Mouse (Mus musculus) spleen, adult 2 months (tissue): ENCODE data around the gene Haus4. TPM values are rescaled to one million over a fixed set of nuclear protein-coding genes. Genes with fewer than 3 reads are reported as not detected.

Experiments
- DNase-seq, 2 experiments: peaks; one replicate each; pipeline versions ENCODE4 v3.0.0 to v3.0.0-alpha.2; 2012 to 2021; ENCODE audit warnings: low spot score in 2 of 2, low read depth in 1 of 2
- H3K27ac ChIP-seq: fragments of 200-500 bp; 2 replicates; pipeline ENCODE4 v1.5.1; 2012; ENCODE audit warnings: low read length, inconsistent platforms; ENCODE audit not compliant: insufficient read depth
- H3K27me3 ChIP-seq: fragments of 200-500 bp; 2 replicates; pipeline ENCODE4 v1.6.1; 2012; ENCODE audit warnings: mild to moderate bottlenecking, moderate library complexity, low read length, inconsistent platforms; ENCODE audit not compliant: control insufficient read depth, insufficient read depth
- H3K36me3 ChIP-seq: fragments of 200-500 bp; 2 replicates; pipeline ENCODE4 v1.6.1; 2012; ENCODE audit warnings: mild to moderate bottlenecking, low read length, inconsistent platforms; ENCODE audit not compliant: control insufficient read depth, insufficient read depth
- H3K4me1 ChIP-seq: fragments of 200-500 bp; 2 replicates; pipeline ENCODE4 v1.6.1; 2011; ENCODE audit warnings: inconsistent platforms; ENCODE audit not compliant: control insufficient read depth, insufficient read depth, insufficient read length
- H3K4me3 ChIP-seq: fragments of 200-500 bp; 2 replicates; pipeline ENCODE4 v1.5.1; 2011; ENCODE audit warnings: mild to moderate bottlenecking, inconsistent platforms; ENCODE audit not compliant: insufficient read depth, insufficient read length; ENCODE audit errors: extremely low read depth
- CTCF ChIP-seq: fragments of 200-500 bp; IDR thresholded peaks from 2 replicates; pipeline ENCODE4 v1.5.1; 2011; ENCODE audit warnings: mild to moderate bottlenecking, inconsistent platforms; ENCODE audit not compliant: insufficient read depth, insufficient read length, insufficient replicate concordance; ENCODE audit errors: extremely low read depth
- POLR2A ChIP-seq: fragments of 200-500 bp; IDR thresholded peaks from 2 replicates; pipeline ENCODE4 v1.6.1; 2011; ENCODE audit warnings: low read depth, low read length, inconsistent platforms
- WGBS: fragments of 180-500 bp; shearing (Covaris S2); methylation state at CpG from one replicate; pipeline ENCODE4 v1.1.7; 2018; 5-methylcytosine and 5-hydroxymethylcytosine counted together
- polyA plus RNA-seq: library from polyadenylated mRNA; depleted of rRNA; stranded (reverse); fragments of >200 nt; gene quantifications from 2 replicates; pipeline ENCODE4 v1.2.3, GENCODE M21; 2012

The Haus4 gene
- polyA plus RNA-seq, 1 experiment = 12.8 TPM

DNA sequence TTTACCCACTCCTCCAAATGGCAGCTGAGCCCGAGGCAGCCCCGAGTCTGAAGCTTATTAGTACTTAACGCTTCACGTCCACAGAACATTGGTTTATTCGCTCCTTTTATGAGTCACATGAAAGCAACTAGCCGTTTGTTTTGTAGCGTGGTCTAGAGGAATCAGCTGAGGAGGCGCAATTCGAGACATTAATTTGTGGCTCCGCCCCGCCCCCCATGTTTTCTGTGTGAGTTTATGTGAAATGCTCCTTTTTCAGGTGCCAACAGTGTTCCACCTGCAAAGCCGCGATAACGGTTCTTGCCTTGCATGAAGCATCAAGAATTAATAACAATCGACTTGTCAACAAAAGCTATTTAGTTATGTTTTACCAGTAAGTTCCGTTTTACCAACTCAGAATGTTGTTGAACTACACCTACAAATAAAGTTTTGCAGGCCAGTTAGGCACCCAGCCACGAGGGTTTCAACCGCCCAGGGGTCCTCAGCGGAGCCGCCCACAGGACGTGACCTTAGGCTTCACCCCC, 902 bp downstream of the Haus4 start:
- no peak for TF ChIP-seq POLR2A
- no peak for TF ChIP-seq CTCF
- H3K36me3 ChIP-seq = peaks cover 10% of the 10 kb centered on the region
- no peaks in the 10 kb centered on the region for H3K27me3 ChIP-seq
- WGBS = under 1% methylated on average over 21 of the region's 21 CpGs
- H3K4me1 ChIP-seq = peaks cover 3% of the 10 kb centered on the region
- peak overlapping the region; percentile 92 for H3K4me3 ChIP-seq
- DNase-seq = no peak
- peak overlapping the region; percentile 86 for H3K27ac ChIP-seq

DNA sequence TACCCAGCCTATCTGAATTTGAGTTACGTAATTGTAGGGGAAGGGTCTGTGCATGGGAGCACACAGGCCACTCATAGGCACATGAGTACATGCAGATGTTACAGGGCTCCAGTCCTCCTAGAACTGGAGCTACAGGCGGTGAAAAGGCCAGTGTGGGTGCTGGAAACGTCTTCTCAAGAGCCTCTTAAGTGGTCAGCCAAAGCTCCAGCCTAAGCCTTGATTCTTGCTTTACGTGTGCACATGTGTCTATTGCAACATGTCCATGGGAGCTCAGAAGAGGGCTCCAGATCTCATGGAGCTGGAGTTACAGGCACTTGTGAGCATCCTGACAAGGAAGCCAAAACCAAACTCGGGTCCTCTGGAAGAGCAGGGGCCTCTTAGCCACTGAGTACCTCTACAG, 9.7 kb downstream of the Haus4 start:
- H3K4me3 ChIP-seq = no peak overlapping the region
- H3K4me1 ChIP-seq = no peaks in the 10 kb centered on the region
- no peak for TF ChIP-seq POLR2A
- no peak for TF ChIP-seq CTCF
- no peaks in the 10 kb centered on the region for H3K27me3 ChIP-seq
- no peak overlapping the region for H3K27ac ChIP-seq
- WGBS = 91% methylated on average over 5 of the region's 5 CpGs
- DNase-seq = no peak
- H3K36me3 ChIP-seq = peaks cover 20% of the 10 kb centered on the region

DNA sequence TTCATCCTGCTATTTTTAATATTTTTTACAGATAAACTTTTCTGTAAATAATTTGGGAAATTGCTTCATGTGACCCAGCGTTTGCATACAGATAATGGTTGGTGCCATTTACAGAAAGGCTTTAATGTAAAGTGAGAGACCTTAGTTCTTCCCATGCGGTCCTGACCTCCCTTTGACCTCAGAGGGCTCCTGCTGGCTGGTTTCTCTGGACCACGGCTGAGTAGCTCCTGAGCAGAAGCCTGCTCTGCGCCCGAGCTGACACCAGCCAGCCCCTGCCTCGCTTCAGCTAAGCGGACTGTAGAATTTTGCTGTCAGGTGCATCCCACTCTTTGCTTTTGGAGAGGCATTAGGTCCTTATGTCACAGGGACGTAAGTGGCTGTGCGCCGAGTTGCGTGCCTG, 13.6 kb downstream of the Haus4 start:
- H3K27me3 ChIP-seq = no peaks in the 10 kb centered on the region

DNA sequence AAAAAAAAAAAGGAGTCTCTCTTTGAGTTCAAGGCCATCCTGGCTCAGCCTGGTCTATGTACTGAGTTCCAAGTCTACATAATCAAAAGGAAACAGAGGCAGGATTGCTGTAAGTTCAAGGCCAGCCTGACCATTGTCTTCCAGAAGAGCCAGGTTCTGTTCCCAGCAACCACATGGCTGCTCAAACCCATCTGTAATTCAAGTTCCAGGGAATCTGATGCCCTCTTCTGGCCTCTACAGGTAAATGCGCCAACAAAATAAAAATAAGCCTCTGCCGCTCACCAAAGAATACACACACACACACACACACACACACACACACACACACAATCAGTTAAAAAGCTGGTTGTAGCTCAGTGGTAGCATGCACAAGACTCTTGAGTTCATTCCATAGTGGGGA, 15.8 kb downstream of the Haus4 start:
- 90% methylated on average over 2 of the region's 2 CpGs for WGBS
- no peak overlapping the region for H3K4me3 ChIP-seq

More for the DNA sequence above, 13.6 kb downstream of the Haus4 start:
- H3K27ac ChIP-seq = no peak overlapping the region
- DNase-seq = no peak
- peaks cover 12% of the 10 kb centered on the region for H3K36me3 ChIP-seq
- WGBS = 92% methylated on average over 11 of the region's 11 CpGs
- TF ChIP-seq CTCF = no peak
- TF ChIP-seq POLR2A = no peak
- no peaks in the 10 kb centered on the region for H3K4me1 ChIP-seq
- H3K4me3 ChIP-seq = no peak overlapping the region

DNA sequence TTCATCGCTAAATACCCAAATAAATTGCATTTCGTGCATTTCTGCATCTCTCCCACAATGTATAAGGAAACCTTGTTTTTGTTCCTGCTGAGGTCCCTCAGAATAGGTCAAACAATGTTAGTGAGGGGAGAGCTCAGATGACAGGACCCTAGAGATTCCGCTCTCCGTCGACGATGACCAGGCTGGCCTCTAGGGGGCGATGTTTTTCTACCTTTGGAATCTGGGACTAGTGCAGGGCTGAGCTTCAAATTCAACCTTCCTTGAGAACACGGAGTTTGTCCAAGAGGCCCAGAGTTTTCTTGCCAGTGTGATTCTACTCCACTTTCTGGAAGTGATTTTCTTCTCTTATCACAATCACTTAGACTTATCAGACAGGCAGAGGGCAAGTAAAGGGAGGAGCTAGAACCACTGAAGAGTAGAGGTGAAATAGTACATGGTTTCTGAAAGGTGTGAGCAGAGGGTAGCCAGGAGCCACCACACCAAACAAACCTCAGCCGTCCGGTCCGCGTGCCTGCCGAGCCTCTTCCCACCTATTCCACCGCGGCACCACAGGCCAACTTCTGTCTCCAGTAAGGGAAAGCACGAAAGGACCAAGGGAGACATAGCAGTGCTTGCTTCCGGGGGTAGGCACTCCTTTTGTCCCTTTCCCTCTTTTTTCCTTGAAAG, 25.8 kb downstream of the Haus4 start:
- Histone ChIP-seq H3K27ac (no peak overlapping the region), H3K4me3 (no peak overlapping the region), H3K27me3 (no peaks in the 10 kb centered on the region; the same call in 1 of the 2 replicates), H3K4me1 (peaks cover 2% of the 10 kb centered on the region; the same call in 1 of the 2 replicates), H3K36me3 (no peaks in the 10 kb centered on the region)
- WGBS = 17% methylated on average over 17 of the region's 17 CpGs
- TF ChIP-seq CTCF = peak; percentile 67; the same call in 1 of the 2 replicates
- TF ChIP-seq POLR2A = no peak
- peak; percentile 45 to 71 for DNase-seq

More for the DNA sequence above, 15.8 kb downstream of the Haus4 start:
- Histone ChIP-seq H3K4me1 (no peaks in the 10 kb centered on the region), H3K27me3 (no peaks in the 10 kb centered on the region), H3K27ac (no peak overlapping the region), H3K36me3 (peaks cover 8% of the 10 kb centered on the region)
- no peak for DNase-seq
- TF ChIP-seq CTCF = no peak
- no peak for TF ChIP-seq POLR2A

DNA sequence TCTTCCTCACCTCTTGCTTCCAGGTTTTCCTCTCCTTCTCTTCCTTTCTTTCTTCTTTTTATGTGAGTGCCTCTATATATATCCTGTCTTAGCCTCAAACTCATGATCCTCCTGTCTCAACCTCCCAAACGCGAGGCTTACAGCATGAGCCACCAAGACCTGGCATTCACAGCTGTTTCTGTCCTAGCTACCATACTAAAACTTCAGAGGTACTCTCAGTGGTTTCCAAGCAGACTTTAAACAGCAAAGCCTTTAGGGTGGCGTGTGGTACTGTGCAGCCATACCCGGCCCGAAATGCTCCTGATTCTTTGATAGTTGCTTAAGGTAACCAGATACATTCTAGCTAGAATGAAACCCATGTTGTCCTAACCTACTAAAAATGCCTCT, 26.4 kb downstream of the Haus4 start:
- TF ChIP-seq CTCF (no peak), POLR2A (no peak)
- no peak for DNase-seq
- Histone ChIP-seq H3K4me3 (no peak overlapping the region), H3K27me3 (no peaks in the 10 kb centered on the region; the same call in 1 of the 2 replicates), H3K27ac (no peak overlapping the region), H3K36me3 (no peaks in the 10 kb centered on the region), H3K4me1 (peaks cover 2% of the 10 kb centered on the region; the same call in 1 of the 2 replicates)
- 23% methylated on average over 5 of the region's 5 CpGs for WGBS
